Mouse (Mus musculus) cerebellum, adult 11-12 months (tissue): ENCODE results near the gene Rnf214.

Experiments
- DNase-seq: peaks from one replicate; pipeline ENCODE4 v3.0.0; 2022

Rnf214 gene

DNA sequence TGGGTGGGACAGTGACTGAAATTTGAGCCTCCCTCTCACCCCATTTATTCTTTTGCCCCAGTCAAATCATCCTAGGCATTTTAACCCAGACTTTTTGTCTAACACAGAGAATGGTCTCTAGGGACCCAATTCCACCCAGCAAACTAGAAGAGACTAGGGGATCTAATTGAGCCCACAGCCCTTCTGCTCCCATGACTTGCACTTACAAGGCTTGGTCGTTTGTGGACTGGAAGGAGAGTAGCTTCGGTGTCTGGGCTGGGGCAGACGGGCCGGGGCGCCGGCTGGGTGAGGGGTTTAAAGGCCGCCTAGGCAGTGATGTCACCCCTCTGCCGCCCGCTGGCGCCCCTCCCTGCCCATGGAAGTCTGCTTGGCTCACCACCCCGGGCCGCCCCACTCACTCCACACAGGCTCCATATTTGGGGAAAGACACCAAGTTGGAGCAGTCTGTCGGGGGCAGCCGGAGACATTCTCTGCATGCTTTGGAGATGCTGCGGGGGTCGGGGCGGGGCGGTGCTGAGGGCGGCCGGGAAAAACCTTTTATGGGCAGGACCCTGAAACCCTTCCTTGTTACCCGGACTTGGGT, 29.0 kb upstream of the Rnf214 start, which contains the start of gene Tagln:
Gene Tagln, minus strand, starts transcription at position 431 of the 583 bp plus-strand sequence.
- no peak for DNase-seq

DNA sequence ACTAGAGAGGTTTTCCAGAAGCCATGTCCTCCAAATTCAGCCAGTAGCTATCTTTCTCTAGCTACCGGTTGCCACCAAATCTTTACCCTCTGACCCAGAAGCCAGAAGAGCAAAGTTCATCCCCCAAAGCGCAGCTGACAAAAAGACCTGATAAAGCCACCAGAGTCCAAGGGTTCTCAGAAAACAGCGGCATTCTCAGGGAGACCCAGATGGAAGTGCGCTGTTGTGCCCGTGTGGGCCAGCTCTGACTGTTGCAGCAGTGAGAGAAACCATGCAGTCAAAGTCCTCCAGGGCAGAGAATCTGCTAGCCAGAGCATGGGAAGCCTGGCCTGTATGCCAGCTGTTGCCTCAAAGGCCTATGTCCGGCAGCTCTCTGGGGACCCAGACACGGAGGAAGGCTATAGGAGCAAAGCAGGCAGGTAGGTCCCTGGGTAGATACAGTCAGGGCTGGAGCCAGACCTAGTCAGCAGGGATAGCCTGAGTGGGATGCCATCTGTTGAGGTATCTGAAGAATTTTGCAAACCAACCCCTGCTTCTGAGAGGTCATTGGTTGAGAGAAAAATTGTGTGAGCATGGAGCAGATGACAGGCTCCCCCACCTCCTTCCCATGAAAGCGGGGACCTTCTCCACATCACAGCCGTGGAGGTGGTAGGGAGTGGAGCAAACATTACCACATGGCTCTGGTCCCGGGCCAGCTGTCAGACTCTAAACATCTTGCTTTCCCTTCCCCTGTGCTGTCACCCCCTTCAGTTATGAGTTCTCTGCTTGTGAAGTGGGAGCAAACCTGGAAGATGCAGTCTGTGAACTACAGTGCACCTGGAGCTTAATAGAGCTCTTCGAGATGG, 26.1 kb upstream of the Rnf214 start:
- DNase-seq = no peak

DNA sequence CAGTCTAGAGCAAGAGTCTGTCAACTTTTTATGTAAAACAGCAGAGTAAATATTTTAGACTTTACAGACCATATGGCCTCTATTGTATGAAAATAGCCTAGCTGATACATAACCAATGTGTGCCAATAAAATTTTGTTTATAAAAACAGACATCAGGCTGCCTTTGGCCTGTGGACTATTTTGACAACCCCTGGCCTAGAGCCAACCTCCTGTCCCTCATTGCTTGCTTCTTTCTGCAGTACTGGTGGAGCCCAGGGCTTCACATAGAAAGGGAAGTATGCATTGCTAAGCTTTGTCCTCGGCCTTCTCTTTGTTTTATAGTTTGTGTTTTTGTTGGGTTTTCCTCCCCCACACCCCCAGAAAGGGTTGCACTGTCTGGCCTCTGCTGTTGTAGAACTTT, 25.2 kb upstream of the Rnf214 start:
- no peak for DNase-seq

DNA sequence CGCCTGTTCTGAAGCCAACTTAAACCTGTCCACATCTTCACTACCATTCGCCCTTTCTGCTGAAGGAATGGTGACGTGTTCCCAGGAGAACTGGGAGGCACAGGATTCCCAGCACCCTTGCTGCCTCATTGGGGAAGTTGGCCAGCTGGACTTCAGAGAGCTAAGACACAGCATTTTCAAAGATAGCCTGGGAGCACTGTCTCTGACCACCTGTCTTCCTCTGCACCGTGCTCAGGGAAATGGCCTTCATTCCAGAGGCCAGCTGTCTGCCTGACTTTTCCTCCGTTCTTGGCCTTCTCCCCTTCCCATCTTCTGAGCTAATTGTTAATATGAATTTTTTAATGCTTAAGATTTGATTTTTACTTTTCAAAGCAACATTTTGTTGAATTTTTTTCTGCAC, 22.6 kb upstream of the Rnf214 start:
- no peak for DNase-seq

DNA sequence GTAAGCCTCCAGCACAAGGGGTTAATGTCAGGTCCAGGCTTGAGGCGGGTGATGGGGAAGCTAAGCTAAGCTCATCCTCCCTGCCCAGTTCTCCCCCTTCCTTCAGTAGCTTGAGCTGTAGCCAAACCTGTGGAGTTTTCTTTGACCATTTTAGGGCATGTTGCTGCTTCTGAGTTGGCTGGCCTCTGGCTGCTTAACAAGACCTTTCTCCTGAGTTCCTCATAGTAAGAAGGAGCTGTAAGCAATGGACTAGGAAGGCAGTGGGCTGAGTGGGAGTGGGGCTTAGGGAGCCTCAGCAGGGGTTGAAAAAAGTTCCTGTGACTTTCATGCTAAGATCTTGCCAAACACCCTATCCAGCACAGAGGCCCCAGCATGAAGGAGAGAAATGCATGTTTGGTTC, 13.2 kb upstream of the Rnf214 start:
- no peak for DNase-seq

DNA sequence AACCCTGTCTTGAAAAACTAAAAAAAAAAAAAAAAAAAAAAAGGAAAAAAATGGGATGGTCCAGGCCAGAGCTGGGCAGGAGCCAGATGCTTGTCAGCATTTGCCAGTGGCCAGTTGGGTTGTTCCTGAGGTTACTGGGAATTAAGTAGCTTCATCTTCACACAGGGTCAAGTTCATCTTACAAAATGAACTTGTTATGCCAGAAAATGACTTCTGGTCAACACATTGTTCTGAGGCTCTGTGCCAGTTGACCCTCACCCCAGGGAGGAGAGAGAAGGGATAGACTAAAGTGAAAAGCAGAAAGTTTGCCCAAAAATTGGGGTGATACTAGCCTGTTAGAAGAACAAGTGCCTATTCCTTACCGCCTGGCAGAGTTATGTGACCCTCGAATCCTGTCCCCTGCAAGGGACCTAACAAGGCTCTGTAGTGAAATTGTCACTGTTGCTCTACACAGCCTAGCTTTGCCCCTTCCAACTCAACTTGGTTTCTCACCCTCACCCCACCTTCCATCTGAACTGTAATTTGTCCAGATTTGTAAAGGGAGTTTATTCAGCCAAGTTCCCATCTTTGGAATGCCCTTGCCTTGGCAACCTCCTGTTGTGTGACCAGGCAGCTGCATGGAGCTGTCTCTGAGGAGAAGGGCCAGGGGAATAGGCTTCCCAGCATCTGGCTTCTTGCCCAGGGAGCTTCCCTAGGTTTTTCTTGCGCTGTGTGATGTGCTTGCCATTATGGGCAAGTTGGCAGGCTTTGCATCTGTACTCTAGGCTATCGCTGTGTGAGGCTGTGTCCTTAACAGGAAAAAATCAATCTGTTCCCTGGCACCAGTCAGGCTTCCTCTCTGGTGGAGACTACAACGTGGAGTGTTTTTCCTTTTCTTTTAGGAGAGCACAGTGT, 10.6 kb upstream of the Rnf214 start:
- DNase-seq = no peak

DNA sequence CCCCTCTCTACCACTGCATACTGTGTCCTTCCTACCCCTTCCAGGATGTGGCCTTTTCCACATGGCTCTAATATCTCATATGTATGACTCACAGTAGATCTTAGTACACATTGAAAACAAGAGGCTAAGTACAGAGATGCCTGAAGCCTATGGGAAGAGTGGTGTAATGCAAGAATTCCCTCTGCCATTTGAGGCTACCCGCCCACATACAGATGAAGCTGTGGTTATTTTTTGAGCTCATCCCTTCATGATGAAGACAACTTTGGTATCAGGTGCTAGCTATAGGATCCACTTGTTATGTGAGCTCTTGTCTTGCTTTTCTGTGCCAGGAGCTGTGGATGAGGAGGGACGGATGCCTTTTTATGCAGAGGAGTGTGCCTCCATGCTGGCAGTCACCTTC, 8.9 kb upstream of the Rnf214 start:
- no peak for DNase-seq

DNA sequence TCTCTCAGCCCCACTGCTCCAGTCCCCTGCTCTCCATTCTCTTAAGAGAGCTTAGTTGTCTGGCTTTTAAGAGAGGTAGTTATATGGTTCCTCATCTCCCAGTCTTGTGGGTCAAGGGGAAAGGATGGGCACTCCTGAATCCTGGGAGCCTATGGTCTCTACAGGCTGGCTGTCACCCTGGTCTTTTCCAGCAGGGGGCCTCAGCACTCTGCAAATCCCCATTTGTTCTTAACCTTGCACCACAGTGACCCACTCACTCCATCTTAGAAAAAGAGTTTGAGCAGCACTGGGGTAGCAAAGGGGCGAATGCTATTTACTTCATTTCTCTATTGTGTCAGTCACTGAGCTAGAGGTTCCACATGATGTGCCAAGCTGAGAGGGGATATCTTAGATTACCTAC, 5.0 kb upstream of the Rnf214 start:
- no peak for DNase-seq

DNA sequence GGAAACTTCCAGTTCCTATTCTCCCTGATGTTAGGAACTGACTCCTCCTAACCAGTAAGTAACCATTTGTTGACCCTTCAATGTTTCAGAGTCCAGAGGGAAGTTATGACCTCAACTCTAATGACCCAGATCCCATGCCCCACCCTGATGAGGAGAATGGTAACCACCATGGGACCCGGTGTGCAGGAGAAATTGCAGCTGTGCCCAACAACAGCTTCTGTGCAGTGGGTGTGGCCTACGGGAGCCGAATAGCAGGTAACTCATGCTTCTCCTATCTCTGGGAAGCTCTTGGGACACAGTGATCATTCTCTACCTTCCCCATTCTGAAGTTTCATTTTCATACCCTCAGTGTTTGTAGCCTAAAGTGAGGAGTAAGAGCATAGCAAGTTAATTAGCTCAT, 4.3 kb upstream of the Rnf214 start:
- DNase-seq = no peak

DNA sequence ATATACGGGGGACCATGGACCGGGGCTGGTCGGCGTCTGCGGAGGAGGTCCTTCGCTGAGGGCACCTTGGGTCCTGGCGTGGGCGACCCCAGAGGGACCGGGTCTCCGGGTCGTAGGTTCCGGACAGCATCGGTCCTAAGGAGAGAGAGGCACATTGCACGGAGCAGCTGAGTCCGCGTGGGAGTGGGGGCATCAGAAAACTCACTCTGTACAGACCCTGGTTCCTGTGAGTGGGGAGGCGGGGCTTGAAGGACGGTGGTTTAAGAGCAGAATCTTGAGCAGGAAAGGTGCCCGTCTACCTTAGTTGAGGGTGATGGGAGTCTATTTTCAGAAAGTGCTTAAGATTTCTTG, 342 bp upstream of the Rnf214 start:
- no peak for DNase-seq

DNA sequence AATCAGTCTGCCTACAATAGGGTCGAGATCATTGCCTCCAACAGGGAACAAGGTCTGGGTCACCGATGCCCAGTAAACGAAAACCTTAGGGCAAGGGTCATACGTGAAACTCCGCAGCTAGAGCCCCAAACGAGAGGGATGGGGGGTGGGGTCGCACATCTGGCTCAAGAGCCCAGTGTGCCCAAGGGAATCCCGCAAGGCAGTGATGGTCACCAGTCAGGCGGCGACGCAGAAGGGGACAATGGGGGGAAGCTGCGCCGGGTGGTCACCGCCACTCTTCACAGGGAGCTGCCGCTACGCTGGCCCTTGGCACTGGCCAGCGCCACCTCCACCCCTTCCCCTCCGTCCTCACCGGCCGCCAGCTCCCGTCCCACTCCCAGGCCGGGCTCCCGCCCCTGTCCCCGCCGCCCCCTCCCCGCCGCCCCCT, 887 bp downstream of the Rnf214 start:
- peak; percentile 69 for DNase-seq

DNA sequence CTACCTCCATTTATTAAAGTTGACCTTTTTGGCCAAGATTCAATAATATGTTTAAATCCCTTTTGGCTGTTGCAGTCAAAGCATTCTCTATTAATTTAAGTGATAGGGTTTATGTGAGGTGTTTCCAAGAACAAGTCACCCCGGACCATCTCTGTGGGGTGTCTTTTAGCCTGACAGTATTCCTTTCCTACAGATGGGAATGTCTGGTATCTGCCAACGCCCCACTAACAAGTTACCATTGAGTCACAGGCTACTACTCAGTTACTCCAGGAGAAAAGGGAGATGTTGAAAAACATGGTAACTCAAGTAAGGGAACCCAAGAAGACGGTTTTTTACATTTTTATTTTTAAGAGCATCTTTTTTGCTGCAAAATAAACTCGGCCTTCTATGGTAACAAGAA, 1.5 kb downstream of the Rnf214 start:
- DNase-seq = no peak

DNA sequence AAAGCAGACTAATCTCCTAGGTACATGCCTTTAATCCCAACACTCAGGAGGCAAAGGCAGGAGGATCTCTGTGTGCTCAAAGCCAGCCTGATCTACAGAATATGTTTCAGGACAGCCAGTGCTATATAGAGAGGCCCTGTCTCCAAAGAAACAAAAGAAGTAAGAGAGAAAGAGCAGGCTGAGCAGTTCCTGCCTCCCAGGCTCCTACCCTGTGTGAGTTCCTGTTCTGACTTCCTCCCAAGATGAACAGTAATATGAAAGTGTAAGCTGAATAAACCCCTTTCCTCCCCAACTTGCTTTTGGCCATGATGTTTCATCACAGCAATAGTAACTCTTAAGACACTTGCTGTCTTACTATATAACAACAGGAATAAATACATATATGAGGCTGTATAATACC, 13.0 kb downstream of the Rnf214 start:
- no peak for DNase-seq

DNA sequence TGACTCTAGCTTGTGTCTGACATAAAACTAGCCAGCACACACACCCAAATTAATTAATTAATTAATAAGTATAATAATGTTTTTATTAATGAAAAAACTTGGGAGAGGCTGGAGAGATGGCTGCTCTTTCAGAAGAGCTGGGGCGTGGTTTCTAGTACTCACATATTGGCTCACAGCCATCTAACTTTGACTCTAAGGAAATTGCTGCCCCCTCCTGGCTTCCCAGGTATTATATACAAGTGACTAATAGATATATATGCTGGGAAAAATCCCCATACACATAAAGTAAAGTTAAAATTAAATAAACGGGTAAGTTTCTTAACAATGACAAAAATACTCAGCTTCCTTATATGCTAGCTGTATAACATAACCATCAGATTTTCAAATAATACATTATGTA, 28.8 kb downstream of the Rnf214 start:
- no peak for DNase-seq

DNA sequence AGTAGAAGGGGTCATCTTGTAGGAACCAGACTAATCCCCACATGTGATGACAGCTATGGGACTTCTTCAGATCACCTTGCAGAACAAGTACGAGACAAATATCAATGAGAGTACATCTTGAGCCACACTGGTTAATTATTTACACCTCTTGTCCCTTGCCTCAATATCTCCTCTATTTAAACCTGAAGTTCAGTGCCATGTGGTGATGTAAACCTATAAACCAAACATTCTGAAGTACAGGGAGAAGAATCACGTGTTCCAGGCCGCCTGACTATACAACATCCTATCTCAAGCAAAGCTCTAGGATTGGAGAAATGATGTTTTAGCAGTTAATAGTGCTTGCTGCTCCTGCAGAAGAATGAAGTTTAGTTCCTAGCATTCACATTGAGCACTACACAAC, 36.4 kb downstream of the Rnf214 start:
- no peak for DNase-seq

DNA sequence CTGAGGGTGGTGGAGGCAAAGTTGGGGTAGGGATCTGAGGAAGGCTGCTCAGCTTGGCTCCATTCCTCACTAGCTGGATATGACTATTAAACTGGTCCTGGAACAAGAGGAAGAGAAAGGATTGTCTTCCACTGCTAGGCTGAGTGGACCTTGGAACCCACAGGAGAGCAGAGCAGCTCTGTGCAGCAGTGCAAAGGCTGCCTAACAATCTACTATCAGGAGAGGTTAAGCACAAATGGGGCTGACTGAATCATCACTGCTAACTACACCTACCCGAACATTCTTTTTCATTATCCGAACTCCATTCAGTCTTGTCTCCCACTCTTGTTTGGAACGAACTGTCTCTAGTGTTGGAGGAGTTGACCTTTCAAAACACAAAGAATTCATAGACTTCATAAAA, 37.5 kb downstream of the Rnf214 start:
- no peak for DNase-seq

DNA sequence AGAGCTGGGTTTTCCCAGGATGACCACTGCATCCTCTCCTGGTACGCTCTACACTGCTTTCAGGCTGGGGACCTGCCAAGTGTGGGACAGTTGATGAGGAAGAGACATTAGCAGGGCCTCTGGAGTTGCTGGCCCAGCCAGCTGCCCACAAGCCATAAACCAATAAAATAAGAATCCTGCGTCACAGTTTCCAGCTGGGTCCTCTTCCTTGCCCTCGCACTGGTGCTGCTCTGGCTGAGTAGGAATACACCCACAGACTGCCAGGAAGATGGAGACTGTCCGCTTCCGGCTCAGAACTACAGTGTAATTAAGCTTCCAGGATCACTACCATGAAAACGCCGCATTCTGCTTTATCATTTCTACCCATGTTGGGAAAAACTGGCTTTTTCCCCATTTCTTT, 44.9 kb downstream of the Rnf214 start:
- DNase-seq = no peak

DNA sequence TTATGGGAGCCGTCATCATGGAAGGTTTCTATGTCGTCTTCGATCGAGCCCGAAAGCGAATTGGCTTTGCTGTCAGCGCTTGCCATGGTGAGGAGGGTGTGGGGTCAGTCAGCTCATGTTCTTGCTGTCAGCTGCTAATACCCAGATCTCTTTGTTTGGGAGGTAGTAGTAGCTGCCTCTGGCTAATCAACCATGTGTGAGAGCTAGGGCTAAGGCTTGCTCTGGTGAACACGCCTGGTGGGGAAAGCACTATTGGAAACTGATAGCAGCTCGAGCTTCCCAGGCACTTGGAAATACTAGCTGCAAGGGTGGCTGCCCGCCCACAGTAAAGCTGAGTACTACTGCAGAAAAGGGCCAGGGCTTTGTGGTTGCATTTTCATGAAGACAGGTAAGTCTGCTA, 47.3 kb downstream of the Rnf214 start:
- DNase-seq = no peak

DNA sequence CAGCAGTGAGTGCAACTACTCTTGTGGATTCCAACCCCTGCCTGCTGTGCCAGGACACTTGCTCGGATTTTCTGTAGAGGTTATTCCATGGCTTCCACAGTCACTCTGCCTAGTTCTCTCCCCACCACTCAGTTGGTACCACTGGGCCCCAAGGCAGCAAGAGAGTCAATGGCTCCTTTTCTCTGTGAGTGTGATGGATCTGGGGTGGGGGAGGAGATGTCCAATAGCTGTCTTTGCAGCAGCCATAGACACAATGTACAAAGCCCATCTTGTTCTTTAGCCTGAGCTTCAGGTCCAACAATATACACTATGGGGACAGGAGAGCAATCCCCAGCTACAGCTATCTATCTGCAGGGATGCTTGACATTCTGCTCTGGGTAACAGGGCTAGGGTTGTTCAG, 52.6 kb downstream of the Rnf214 start:
- no peak for DNase-seq

DNA sequence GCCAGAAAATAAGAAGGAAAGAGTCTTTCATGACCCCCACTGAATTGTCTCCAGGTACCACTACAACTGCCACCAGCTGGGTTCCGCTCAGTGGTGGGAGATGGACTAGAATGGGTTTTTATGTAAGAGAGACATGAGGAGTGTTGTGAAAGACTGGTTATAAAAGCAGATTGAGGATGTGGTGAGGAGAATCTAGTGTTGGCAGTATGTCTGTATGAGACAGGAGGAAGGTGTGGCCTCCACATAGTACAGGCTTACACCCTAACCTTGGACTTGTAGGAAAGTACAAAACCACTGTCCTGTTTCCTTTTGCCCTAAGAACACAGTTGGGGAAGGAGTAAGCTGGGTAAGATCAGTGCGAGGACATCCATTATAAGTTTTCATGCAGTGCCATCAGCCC, 53.0 kb downstream of the Rnf214 start:
- DNase-seq = no peak

DNA sequence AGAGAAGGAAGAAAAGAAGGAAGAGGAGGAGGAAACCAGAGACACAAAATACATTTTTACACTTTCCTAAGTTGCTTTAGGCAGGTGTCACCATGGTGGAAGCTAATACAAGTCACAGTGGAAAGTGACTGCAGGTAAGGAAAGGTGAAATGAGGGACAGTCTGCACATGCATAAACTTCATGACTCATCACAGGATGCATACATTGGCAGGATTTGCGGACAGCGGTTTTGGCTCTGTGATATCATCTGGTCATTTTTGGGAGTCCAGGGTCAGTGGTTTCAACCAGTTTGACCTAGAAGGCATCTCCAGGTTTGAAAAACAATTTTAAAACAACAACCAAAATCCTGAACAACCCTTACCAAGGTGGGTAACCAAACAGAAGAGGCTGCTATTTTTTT, 54.9 kb downstream of the Rnf214 start:
- DNase-seq = no peak

DNA sequence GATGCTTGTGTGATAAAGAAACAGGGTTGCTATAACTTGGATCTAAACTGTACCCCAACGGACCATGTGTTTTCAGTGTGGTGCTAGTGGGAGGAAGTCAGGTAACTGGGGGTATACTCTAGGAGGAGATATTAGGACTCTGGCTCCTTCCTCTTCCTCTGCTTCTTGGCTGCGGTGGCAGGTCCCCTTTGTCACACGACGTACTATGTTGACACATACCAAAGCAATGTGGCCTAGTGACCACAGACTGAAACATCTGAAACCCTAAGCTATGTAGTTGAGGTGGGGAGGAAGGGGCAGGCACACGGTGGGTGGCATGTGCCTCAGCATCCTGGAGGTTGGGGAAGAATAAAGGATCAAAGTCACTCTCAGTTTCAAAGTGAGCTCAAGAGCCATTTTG, 55.4 kb downstream of the Rnf214 start:
- no peak for DNase-seq

DNA sequence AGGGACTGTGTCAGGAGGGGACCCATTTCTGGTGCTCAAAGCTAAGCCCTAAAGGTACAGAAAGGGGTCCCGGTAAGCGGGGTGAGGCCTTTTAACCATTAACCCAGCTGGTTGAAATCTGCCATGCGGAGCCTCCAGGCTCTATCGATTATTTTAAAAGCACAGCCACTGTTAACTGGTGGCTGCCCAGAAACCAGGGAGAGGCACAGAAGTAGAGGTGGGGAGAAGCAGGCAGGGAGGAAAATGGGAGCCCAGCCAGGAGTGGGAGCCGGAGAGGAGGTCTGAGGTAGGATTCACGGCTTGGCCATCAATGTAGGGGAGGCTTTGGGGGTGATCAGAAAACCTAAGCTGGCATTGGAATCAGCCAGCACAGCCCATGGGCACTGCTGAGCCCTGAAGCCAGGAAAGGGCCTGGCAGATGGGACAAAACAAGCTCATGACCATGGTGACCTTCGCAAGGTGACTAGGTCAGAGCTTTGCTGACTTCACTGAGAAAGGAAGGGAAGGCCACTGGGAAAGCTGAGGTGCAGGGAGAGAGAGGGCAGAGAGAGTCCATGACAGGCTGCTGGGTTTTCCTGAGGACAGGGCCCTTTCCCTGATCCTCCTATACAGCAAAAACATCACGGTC, 56.1 kb downstream of the Rnf214 start:
- DNase-seq = no peak
